Mouse (Mus musculus) heart, embryonic 13.5 days (tissue): ENCODE measurements around the gene Dock2. TPM values are rescaled to one million over a fixed set of nuclear protein-coding genes. Genes with fewer than 3 reads are reported as not detected.

Experiments
- ATAC-seq: fragments of 200-750 bp; cut with Nextera tagmentation; 2 replicates; pipeline ENCODE4 v1.8.0; 2017; ENCODE audit warnings: moderate TSS enrichment; ENCODE audit not compliant: insufficient number of reproducible peaks, low FRiP score, low TSS enrichment; ENCODE audit errors: extremely low read depth
- H3K27ac ChIP-seq: fragments of 300-500 bp; sonication (generic); replicated peaks from 2 replicates; pipeline ENCODE4 v1.5.1; 2015; ENCODE audit warnings: moderate library complexity, mild to moderate bottlenecking, inconsistent platforms
- H3K27me3 ChIP-seq: fragments of 300-500 bp; sonication (generic); replicated peaks from 2 replicates; pipeline ENCODE4 v1.6.1; 2015; ENCODE audit warnings: mild to moderate bottlenecking, inconsistent platforms
- H3K36me3 ChIP-seq: fragments of 300-500 bp; sonication (generic); 2 replicates; pipeline ENCODE4 v1.6.1; 2015; ENCODE audit warnings: mild to moderate bottlenecking, inconsistent platforms
- H3K4me1 ChIP-seq: fragments of 300-500 bp; sonication (generic); 2 replicates; pipeline ENCODE4 v1.6.1; 2015; ENCODE audit warnings: inconsistent platforms
- H3K4me2 ChIP-seq: fragments of 300-500 bp; sonication (generic); 2 replicates; pipeline ENCODE4 v1.6.1; 2015; ENCODE audit warnings: inconsistent platforms, mild to moderate bottlenecking, moderate library complexity
- H3K4me3 ChIP-seq: fragments of 300-500 bp; sonication (generic); 2 replicates; pipeline ENCODE4 v1.5.1; 2015; ENCODE audit warnings: moderate library complexity, mild to moderate bottlenecking, inconsistent platforms
- H3K9ac ChIP-seq: fragments of 300-500 bp; sonication (generic); 2 replicates; pipeline ENCODE4 v1.6.1; 2015; ENCODE audit warnings: inconsistent platforms, mild to moderate bottlenecking, moderate library complexity
- H3K9me3 ChIP-seq: fragments of 300-500 bp; sonication (generic); 2 replicates; pipeline ENCODE4 v1.6.1; 2016; ENCODE audit warnings: inconsistent platforms
- WGBS: fragments of 180-500 bp; shearing (Covaris S2); methylation state at CpG from one replicate; pipeline ENCODE4 v1.1.7; 2015; ENCODE audit warnings: mixed read lengths; 5-methylcytosine and 5-hydroxymethylcytosine counted together
- polyA plus RNA-seq: library from polyadenylated mRNA; unstranded; fragments of >200 nt; fragmentation: Nextera tagmentation; extraction: Ambion mirVana; gene quantifications from 2 replicates; pipeline ENCODE4 v1.2.1, GENCODE M21; 2015

Gene Dock2
- polyA plus RNA-seq, 1 experiment from 2014 or later: 0.80 TPM

DNA sequence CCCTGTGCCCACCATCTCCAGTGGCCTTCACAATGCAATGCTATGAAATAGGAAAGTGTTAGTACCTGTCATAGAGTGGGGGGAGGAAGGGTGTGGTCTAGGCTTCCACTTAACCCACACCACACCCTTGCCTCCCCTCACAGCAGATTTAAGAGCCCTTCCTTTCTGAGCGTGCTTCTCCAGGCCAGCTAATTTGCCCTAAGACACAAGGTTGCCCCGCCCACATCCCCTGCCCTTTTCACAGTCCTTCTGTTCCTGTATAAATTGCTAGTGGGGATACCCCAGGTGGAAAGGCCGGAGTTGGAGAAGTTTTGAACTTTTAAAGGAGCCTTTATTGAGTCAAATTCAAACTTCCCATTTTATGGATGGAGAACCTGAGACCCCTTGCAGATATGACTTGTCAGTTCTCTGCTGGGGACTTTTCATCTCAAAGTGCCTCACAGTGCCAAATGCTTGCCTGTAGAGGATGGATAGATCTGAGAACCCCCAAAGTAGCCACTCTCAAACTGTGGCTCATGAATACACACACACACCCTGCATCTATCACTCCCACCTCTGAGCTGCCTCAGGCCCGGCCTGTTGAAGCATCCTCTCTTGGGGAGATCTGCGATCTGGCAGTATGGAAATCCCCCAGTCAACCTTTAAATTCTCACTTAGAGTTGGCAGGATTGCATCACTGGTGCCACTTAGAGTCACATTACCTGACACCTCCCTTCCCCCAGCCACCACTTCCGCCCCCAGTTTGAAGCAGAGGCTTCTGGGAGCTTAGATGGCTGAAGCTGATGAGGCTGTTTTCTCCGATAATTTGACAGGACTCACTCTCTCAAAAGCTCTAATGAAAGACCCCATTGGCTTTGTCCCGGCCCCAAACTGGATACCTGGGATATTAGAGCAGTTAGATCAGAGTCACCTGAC is 919 bp downstream of the Dock2 start:
- Histone ChIP-seq H3K4me3 (no peak overlapping the region), H3K36me3 (no peaks in the 10 kb centered on the region), H3K4me1 (no peaks in the 10 kb centered on the region), H3K9ac (no peak overlapping the region), H3K27ac (no peak overlapping the region), H3K9me3 (no peaks in the 10 kb centered on the region), H3K4me2 (no peak overlapping the region), H3K27me3 (no peaks in the 10 kb centered on the region)
- 66% methylated on average over 8 of the region's 8 CpGs for WGBS
- ATAC-seq: no peak

DNA sequence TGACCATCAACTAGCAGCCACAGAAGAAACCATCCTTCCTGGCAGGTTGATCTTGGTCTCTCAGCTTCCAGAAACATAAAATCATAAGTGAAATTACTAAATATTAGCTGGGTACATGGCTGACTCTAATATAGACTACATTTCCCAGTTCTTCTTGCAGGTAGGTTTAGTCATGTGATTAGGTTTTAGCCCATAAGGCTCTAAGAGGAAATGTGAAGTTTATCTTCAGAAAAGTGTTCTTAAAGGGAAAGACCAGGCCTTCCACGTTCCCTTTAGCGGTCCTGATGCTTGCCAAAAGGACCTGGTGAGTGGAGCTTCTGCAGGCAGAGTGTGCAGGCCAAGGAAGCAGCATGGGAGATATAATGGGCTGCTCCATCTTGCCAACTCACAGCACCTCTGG is 2.9 kb downstream of the Dock2 start:
- WGBS: 74% methylated on average over 2 of the region's 2 CpGs

DNA sequence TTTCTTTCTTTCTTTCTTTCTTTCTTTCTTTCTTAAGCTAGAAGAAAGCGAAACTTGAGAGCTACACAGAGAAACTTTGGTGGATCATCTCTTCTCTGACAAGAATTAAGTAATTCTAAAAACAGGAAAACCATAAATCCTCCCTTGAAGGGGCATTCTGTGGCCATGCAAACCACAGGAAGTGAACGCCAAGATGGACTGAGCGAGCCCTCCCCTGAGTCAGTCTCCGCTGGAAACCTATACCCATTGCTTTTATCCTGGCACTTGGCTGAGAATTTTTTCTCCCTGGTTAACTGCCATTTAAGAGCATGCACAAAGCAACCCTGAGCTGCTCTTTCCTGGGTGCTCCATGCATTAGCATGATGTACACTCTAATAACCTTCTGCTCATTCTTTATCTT is 3.7 kb downstream of the Dock2 start:
- Histone ChIP-seq H3K36me3 (no peaks in the 10 kb centered on the region), H3K4me3 (no peak overlapping the region), H3K4me2 (no peak overlapping the region), H3K27ac (no peak overlapping the region), H3K9ac (no peak overlapping the region), H3K9me3 (no peaks in the 10 kb centered on the region), H3K4me1 (no peaks in the 10 kb centered on the region), H3K27me3 (no peaks in the 10 kb centered on the region)
- ATAC-seq: no peak
- WGBS: 73% methylated on average over 4 of the region's 4 CpGs

More for the DNA sequence above, 2.9 kb downstream of the Dock2 start:
- no peak overlapping the region for H3K4me2 ChIP-seq
- H3K36me3 ChIP-seq: no peaks in the 10 kb centered on the region
- H3K9me3 ChIP-seq: no peaks in the 10 kb centered on the region
- H3K27ac ChIP-seq: no peak overlapping the region
- ATAC-seq: no peak
- no peak overlapping the region for H3K4me3 ChIP-seq
- H3K27me3 ChIP-seq: no peaks in the 10 kb centered on the region
- no peaks in the 10 kb centered on the region for H3K4me1 ChIP-seq
- no peak overlapping the region for H3K9ac ChIP-seq

DNA sequence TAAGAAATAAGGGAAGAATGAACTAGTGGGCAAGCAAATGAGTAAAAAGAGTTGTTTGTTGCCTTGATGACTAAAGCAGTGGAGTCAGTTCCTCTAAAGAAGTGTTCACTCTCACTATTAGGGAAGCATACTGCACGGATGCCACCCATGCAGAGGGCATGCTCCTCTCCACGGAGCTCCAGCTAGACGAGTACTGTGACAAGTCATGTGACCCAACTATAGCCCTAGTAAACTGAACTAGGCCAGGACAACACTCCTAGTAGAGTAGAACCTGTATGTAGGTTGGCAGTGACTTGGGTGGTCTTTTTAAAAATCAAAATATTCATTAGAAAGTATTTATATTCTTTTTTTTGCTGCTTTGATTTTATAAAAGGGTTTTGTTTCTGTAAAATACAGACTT is 5.3 kb downstream of the Dock2 start:
- H3K36me3 ChIP-seq: no peaks in the 10 kb centered on the region
- H3K4me1 ChIP-seq: no peaks in the 10 kb centered on the region
- no peak for ATAC-seq
- no peak overlapping the region for H3K27ac ChIP-seq
- no peak overlapping the region for H3K9ac ChIP-seq
- no peaks in the 10 kb centered on the region for H3K9me3 ChIP-seq
- no peak overlapping the region for H3K4me3 ChIP-seq
- WGBS: 68% methylated on average over 3 of the region's 3 CpGs
- H3K27me3 ChIP-seq: no peaks in the 10 kb centered on the region
- H3K4me2 ChIP-seq: no peak overlapping the region

DNA sequence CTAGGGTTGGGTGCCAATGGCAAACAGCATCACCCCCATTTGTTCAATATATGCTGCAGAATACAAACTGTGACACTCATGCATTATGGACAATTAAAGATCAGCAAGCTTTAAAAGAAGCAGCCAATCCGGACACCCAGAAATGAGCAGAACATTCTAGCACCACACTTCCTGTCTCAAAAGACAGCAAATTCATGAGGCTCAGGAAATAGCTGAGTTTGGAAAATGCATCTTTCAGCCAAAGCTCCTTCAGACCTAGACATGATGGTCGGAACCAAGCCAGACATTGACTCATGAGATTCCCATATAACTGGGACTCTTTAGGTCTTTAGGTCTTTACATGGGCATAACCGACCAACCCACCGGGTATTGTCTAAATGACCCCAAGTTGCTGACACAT is 6.2 kb downstream of the Dock2 start:
- H3K9me3 ChIP-seq: no peaks in the 10 kb centered on the region
- H3K9ac ChIP-seq: no peak overlapping the region
- no peaks in the 10 kb centered on the region for H3K27me3 ChIP-seq
- H3K27ac ChIP-seq: no peak overlapping the region
- 81% methylated on average over 4 of the region's 4 CpGs for WGBS
- H3K4me1 ChIP-seq: no peaks in the 10 kb centered on the region
- H3K36me3 ChIP-seq: no peaks in the 10 kb centered on the region
- no peak for ATAC-seq
- H3K4me2 ChIP-seq: no peak overlapping the region
- no peak overlapping the region for H3K4me3 ChIP-seq

DNA sequence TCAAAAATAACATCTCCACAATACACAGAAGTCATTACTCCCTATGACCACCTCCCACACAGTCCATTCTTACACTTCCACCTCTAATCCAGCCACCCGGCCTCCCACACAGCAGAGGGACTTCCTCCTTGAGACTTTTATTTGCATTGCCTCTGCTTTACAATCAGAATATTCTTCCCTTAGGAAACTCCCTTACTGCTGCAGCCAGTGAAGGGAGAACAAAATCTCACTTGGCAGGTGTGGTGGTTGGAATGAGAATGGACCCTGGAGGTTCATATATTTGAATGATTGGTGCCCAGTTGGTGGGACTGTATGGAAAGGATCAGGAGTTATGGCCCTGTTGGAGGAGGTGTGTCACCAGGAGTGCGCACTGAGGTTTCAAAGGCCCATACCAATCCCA is 7.6 kb downstream of the Dock2 start:
- H3K4me1 ChIP-seq: 0 out of 2 replicates have a peak, but pooled peaks cover 4% of the 10 kb centered on the region
- no peak overlapping the region for H3K4me2 ChIP-seq
- 60% methylated on average over 2 of the region's 2 CpGs for WGBS
- no peak overlapping the region for H3K9ac ChIP-seq
- H3K36me3 ChIP-seq: no peaks in the 10 kb centered on the region
- H3K4me3 ChIP-seq: no peak overlapping the region
- H3K27ac ChIP-seq: no peak overlapping the region
- H3K27me3 ChIP-seq: no peaks in the 10 kb centered on the region
- H3K9me3 ChIP-seq: no peaks in the 10 kb centered on the region
- no peak for ATAC-seq

DNA sequence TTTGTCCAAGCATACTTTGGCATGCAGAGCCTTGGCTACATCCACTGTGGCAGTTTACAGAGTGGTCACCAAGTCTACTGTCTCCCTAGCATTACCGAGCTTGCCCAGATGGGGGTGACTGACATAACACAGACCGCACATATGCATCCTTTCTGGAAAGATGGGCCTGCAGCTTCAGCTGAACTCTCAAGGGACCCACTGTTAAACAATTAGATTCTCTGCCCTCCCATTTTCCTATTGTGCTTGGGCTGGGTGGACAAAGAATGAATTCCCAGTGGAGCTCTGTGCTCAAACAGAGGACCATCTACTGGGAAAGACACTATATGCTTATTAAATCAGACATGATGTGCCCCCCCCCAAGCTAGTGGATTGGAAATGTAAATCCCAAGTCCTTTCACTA is 9.1 kb downstream of the Dock2 start:
- no peak overlapping the region for H3K4me2 ChIP-seq
- no peaks in the 10 kb centered on the region for H3K27me3 ChIP-seq
- no peaks in the 10 kb centered on the region for H3K9me3 ChIP-seq
- H3K4me1 ChIP-seq: 0 out of 2 replicates have a peak, but pooled peaks cover 4% of the 10 kb centered on the region
- 59% methylated on average over 2 of the region's 2 CpGs for WGBS
- H3K4me3 ChIP-seq: no peak overlapping the region
- H3K27ac ChIP-seq: no peak overlapping the region
- ATAC-seq: no peak
- no peak overlapping the region for H3K9ac ChIP-seq
- no peaks in the 10 kb centered on the region for H3K36me3 ChIP-seq

DNA sequence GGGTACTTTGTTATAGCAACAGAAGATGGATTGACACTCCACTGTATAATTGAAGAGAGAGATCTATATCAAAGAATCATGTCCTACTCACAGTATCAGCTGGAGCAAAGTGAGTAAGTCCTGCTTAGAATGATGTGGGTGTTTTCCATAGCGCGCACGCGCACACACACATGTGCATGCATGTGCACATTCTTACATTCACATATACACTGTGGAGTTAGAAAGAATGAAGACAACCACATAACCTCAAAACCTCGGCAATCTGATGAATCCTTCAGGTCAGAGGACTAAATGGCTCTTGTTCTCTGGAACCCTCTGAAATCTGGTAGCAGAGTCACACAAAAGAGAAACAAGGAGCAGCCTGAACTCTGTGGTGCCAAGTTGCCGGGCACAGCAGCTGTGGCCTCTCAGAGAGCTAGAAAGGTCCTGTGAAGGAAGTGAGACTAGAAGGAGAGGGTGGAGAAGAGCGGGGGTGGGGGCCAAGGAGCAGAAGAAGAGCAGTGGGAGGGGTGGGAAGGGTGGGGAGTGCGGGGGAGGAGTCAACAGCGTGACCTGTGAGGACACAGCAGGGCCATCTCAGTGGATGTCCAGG is 10.3 kb downstream of the Dock2 start:
- Histone ChIP-seq H3K36me3 (no peaks in the 10 kb centered on the region), H3K9ac (no peak overlapping the region), H3K27me3 (no peaks in the 10 kb centered on the region), H3K4me2 (no peak overlapping the region), H3K4me3 (no peak overlapping the region), H3K27ac (no peak overlapping the region), H3K4me1 (0 out of 2 replicates have a peak, but pooled peaks cover 4% of the 10 kb centered on the region), H3K9me3 (no peaks in the 10 kb centered on the region)
- ATAC-seq: no peak
- WGBS: 78% methylated on average over 9 of the region's 9 CpGs

DNA sequence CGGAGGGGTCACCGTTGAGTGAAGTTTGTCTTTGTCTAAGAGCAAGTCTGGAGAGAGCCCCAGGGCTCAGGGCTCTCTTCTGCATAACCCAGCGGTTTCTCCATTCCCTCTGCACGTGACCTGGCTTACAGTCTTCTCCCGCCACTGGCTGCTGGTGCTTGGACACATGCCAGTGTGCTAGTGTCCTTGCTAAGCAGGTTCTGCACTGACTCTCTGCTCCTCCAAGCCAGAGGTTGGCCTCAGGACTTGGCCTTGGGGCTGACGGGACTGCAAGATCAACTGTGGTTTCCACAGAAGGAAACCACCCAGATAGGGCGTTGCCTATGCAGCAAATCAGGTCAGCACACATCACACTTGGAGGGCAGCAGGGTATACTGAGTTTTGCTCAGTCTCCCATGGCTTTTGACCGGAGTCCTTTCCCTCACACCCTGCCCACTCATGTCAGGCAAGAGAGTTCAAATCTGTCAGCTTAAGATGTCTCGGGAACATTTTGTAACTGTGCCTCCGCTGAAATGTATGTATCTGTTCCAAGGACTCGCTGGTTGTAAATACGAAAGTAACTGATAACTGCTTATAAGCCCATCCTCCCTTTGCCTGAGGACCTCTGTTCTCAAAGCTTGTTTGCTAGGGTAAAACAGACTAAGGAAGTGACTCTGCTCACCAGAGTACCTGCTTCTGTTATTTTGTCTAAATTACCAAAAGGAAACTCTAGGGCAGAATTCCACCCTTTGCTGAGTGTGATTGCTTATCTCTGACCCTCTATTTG is 12.3 kb downstream of the Dock2 start:
- no peak overlapping the region for H3K4me3 ChIP-seq
- 55% methylated on average over 12 of the region's 12 CpGs for WGBS
- H3K4me2 ChIP-seq: no peak overlapping the region
- 0 out of 2 replicates have a peak, but pooled peaks cover 4% of the 10 kb centered on the region for H3K4me1 ChIP-seq
- no peaks in the 10 kb centered on the region for H3K27me3 ChIP-seq
- no peaks in the 10 kb centered on the region for H3K9me3 ChIP-seq
- no peak overlapping the region for H3K27ac ChIP-seq
- peak; percentile 31; the same call in 1 of the 2 replicates for ATAC-seq
- H3K36me3 ChIP-seq: no peaks in the 10 kb centered on the region
- no peak overlapping the region for H3K9ac ChIP-seq

DNA sequence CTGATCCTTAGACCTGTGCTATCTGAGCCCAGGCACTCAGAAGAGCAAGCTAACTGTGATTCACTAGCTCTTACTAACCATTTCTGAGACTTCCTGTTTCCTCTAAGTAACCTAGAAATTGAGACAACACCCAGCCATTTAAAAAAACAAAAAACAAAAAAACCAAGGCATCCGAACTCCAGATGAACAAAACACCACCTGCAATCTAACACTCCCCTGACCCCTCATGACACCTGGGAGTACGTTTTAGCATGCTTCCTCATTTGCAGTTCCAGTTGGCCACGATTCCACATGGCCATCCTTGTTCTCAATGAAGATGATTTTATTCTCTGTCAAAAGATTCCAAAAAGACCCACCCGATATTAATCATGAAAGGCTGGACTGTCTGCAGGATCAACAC is 13.0 kb downstream of the Dock2 start:
- 66% methylated on average over 4 of the region's 4 CpGs for WGBS
- no peak overlapping the region for H3K9ac ChIP-seq
- peaks cover 5% of the 10 kb centered on the region for H3K9me3 ChIP-seq
- H3K36me3 ChIP-seq: no peaks in the 10 kb centered on the region
- no peak for ATAC-seq
- H3K4me3 ChIP-seq: no peak overlapping the region
- no peak overlapping the region for H3K4me2 ChIP-seq
- H3K27me3 ChIP-seq: no peaks in the 10 kb centered on the region
- H3K27ac ChIP-seq: no peak overlapping the region
- H3K4me1 ChIP-seq: 0 out of 2 replicates have a peak, but pooled peaks cover 4% of the 10 kb centered on the region

DNA sequence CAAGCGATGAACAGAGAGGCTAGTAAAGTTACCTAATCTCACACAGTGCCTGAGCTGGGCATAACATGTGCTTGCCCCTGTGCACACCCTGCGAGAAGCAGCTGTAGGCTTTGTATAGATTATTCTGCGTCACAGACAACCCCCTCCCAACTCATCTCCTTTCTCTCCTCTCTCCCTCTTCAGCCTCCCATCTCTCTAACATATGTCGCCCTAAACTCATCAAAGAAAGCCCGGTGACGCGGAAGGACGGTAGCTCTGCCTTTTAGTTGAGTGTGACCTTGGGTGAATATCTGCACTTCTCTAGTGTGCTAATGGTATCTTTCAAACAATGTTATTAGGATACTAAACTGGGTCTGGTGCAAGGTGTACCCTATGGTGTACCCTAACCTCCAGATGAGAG is 13.7 kb downstream of the Dock2 start:
- 85% methylated on average over 8 of the region's 8 CpGs for WGBS

More for the DNA sequence above, 13.7 kb downstream of the Dock2 start:
- no peak overlapping the region for H3K4me2 ChIP-seq
- no peak overlapping the region for H3K27ac ChIP-seq
- H3K36me3 ChIP-seq: no peaks in the 10 kb centered on the region
- 0 out of 2 replicates have a peak, but pooled peaks cover 4% of the 10 kb centered on the region for H3K4me1 ChIP-seq
- H3K27me3 ChIP-seq: no peaks in the 10 kb centered on the region
- ATAC-seq: no peak
- H3K9ac ChIP-seq: no peak overlapping the region
- peaks cover 5% of the 10 kb centered on the region for H3K9me3 ChIP-seq
- H3K4me3 ChIP-seq: no peak overlapping the region
